Mouse (Mus musculus) c-Kit-negative CD71-positive TER-119-positive erythroid progenitor cells, embryonic 14.5 days (primary cell): Measurements from ENCODE around the gene Mdga1.
A peak's percentile ranks its signal among the peaks of the same experiment; 100 is the strongest.
"Not testable (repeated sequence)": the region's sequence is repeated elsewhere in the genome, so short reads cannot be mapped to it uniquely, and the experiment has no call there.

Experiments
- DNase-seq: peaks from one replicate; pipeline ENCODE4 v3.0.0-alpha.2; 2013; ENCODE audit warnings: low read depth, low spot score

Mdga1 gene

DNA sequence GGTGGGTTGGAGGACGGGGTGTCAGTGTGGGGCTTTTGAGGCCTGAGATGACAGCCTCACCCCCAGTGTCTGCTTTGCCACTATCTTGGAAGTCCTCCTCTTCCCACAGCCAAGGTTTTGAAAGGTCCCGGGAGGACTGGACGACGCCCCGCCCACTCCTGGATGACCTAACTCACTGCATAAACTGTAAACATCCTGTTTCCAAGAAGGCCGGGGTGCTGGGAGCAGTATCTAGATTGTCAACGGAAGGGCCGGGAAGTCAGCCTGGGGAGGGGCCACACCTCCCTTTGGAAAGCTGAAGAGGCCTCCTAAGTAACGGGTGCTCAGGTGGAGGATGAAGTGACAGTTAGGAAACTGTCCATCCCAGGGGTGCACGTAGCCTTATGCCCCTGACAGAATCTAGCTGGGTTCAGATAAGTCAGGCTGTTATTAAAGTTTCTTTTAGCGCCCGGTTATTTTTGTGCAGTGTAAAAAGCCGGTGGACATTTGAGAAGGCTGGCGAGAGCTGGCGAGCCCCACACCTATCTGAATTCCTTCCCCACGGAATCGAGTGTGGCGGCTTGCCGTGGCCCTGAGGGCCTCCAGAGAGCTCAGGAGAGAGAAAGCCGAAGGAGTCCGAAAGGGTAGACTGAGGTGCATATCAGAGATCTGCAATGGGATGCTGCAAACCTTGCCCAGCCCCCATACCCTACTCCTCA, 170.3 kb downstream of the Mdga1 start:
- DNase-seq, result no peak

DNA sequence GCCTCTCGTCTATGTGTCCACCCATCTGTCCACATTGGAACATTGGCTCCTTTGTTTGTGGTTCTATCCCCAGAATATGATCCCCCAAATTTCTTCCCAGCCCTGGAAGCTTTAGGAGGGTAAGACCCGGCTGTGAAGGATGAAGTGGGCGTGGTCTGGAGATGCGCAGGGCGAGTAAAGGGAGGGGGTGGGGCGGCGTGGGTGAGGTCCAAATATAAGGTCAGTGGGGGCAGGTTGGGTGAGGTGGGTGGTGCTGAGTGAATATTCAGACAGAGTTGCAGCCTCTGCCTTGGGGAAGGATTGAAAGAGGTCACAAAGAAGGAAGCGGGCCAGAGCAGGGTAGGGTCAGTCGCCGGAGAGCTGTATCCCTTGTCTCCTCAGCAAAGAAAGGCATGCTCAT, 171.7 kb downstream of the Mdga1 start:
- DNase-seq, result no peak

DNA sequence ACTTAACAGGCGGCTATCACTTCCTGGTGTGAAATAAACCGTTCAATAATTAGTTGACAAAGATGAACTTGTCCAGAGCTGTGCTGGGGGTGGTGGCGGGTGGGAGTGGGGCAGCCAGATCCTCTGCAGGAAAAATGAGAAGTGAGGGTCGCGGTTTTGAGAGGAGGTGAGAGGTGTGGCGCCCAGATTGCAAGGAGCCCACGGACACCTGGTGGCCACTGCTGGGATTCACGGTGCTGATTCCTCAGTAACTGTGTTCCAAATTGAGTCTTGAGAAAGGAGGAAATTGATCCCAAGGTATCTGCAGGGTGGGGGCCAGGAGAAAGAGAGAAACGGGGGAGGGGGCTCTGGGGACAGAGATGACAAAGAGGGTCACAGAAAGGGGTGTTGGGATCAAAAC, 173.1 kb downstream of the Mdga1 start:
- no peak for DNase-seq

DNA sequence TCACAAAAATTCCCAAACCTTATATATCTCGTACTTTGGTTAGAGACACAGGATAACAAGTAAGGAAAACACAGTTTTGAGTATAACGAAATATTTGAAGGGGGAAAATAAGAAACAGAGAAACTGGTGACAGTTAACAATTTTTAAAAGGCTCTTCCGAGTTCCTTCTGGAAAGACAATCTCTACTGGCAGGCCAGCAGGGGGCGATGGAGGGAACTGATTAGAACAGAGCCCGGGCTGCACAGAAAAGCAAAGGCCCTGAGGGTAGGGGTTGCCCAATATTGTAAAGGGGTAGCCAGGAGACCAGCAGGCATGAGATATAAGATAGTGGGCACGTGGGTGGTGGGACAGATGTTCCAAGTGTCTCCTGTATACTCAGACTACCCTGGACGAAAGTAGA, 173.8 kb downstream of the Mdga1 start:
- peak; percentile 35 for DNase-seq

DNA sequence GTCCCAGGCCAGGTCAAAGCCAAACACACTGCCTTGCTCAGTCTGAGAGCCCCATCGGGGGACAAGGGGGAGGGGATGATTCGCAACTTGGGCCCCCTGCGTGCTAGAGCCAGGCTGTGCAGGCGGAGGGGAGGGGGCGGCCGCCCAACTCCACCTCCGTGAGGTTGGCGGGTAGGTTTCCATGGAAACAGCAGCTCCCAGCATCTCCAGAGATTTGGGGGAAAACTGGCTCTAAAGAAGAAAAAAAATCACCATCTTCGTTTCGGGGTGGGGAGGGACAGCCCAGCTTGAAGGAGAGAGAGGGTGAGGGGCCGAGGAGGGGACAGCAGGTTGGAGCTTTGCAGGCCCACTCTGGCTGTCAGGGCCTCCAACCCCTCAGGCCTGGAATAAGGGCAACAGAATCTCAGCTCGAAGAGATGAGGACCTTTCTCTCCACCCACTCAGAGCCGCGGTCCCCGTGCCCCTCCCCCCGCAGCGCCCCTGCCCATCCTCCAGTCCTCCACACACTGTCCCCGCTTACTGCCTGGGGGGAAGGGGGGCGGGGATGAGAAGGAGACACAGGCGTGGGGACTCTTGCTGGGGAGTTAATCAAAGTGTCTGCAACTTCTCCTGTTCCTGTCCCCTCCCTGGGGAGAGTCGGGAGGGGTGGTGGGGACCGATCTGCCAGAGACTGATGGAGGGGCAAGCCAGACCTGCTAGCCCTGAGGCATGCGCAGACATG, 174.7 kb downstream of the Mdga1 start:
- DNase-seq, result no peak

DNA sequence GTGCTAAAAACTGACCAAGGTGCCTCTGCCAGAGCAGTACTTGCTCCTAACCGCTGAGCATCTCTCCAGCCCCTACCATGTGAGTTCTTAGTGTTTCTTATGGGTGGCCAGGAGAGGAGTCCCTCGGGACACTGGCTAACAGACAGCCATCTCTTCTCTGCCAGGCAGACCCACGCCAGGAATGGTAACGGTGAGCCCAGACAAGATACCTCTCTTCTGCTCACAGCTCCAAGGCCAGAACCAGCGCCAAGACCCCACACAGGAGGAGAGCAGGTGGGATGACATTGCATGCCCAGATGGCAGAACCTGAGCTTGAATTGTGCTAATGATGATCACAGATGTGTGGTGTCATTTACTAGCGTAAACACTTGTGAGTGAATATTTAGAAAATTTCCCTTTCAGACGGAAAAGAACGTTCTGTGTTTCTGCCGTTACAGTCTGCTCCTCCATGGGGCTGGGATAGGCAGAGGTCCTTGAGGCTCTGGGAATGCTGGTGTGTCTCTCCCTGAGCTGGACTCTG, 178.3 kb downstream of the Mdga1 start:
- no peak for DNase-seq

DNA sequence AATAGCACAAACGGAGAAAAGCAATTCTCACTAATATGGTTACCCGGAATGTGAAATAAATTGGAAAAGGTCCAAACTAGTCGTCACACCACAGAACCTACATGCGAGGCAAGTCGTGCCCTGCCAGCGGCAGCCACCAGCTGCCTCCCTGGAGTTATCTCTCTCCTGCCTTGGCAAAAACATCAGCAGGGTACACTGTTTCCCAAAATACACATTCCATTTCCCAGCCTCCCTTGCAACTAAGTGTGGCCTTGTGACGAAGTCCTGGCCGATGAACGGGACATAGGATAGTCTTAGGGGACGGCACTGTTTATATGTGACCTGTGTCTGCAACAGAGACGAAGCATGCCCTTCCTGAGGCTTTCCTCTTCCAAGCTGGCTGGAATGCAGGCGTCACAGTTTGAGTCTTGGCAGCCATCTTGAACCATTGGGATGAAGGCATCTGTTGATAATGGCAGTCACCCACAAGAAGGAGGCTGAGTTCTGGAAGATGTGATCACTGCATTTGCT, 179.6 kb downstream of the Mdga1 start:
- DNase-seq, result no peak

DNA sequence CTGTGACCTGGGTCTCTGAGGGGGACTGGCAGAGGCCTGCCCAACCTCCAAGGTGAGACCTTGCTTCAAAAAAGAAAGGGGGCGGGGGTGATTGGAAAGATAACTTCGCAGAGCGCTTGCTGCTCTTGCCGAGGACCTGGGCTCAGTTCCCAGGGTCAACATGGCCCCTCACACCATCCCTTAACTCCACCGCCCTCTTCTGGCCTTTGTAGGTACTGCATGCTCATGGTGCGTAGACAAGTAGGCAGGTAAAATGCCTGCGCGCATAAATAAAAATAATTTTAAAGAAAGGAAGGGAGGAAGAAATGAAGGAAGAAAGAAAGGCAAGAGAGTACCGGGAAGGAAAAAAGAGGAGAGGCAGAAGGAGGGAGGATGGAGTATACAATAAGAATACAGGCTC, 180.2 kb downstream of the Mdga1 start:
- no peak for DNase-seq

DNA sequence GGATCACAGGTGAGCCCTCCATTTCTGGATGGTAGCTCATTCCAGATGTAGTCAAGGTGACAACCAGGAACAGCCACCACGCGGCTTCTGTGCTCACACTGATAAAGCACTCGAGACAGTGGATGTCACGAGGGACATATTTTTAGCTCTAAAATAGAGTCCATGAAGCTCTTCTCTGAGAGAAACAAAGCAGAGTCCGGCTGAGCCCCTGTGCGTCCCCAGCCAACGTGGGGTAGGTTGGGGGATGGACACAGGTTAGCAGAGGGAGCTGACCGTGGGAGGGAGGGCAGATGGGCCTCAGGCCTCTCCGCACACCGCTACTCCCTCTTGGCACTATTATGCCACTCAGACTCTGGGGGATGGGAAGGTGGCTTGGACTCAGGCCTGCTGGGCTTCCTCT, 181.3 kb downstream of the Mdga1 start:
- DNase-seq, result no peak

DNA sequence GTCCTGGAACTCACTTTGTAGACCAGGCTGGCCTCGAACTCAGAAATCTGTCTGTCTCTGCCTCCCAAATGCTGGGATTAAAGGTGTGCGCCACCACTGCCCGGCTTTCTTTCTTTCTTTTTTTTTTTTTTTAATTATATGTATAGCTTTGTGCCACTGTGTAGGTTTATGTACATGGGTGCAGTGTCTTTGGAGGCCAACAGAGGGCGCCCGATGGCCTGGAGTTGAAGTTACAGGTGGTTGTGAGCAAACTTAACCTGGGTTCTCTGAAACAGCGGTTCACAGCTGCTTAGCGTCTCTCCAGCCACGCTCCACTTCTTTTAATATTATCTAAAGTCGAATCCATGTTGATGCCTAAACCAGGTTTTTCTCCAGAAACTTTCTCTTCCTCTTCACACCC, 185.1 kb downstream of the Mdga1 start:
- DNase-seq, result no peak

DNA sequence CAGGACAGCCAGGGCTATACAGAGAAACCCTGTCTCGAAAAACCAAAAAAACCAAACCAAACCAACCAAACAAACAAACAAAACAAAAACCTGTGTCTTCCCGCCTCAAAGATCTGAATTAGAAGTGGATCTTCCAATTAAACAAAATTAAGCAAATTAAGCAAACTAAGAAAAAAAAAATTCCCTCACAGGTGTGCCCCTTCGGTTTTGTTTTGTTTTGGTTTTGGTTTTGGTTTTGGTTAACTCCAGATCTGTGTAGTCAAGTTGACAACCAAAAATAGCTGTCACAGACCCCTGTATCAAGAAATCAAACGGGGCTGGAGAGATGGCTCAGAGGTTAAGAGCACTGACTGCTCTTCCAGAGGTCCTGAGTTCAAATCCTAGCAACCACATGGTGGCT, 188.4 kb downstream of the Mdga1 start:
- not testable (repeated sequence) for DNase-seq

DNA sequence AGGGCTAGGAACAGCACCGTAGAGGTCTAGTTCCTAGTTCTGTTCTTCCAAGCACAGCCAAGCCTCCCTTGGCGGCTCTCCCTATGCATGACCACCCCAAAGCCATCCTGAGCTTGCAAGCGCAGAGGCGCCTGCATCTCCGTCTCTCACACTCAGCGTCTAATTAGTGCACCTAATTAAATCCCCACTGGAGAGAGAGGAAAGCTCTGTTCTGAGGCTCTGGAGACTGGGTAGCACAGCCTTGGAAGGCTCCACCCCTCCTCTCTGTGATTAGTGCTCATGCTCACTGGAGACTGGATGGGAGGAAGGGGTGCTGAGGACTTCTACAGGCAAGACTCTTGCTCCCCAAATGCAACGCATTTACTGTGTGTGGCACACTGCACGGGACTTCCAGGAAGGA, 191.9 kb downstream of the Mdga1 start:
- DNase-seq, result no peak
